Mouse (Mus musculus) heart, embryonic 11.5 days (tissue): ENCODE measurements around the gene Tomm40. TPM values are rescaled to one million over a fixed set of nuclear protein-coding genes. Genes with fewer than 3 reads are reported as not detected.

ENCODE experiments used
- ATAC-seq: fragments of 200-750 bp; cut with Nextera tagmentation; replicated peaks from 2 replicates; pipeline ENCODE4 v1.8.0; 2017; ENCODE audit warnings: moderate library complexity; ENCODE audit not compliant: insufficient number of reproducible peaks, low FRiP score, low TSS enrichment
- H3K27ac ChIP-seq: fragments of 300-500 bp; sonication (generic); 2 replicates; pipeline ENCODE4 v1.5.1; 2014; ENCODE audit warnings: mild to moderate bottlenecking, low read depth, low read length
- H3K27me3 ChIP-seq: fragments of 300-500 bp; sonication (generic); 2 replicates; pipeline ENCODE4 v1.6.1; 2014; ENCODE audit warnings: mild to moderate bottlenecking, low read length, mixed read lengths; ENCODE audit not compliant: control insufficient read depth, insufficient read depth
- H3K36me3 ChIP-seq: fragments of 300-500 bp; sonication (generic); 2 replicates; pipeline ENCODE4 v1.6.1; 2014; ENCODE audit warnings: mild to moderate bottlenecking, low read length, moderate library complexity, mixed read lengths; ENCODE audit not compliant: control insufficient read depth, insufficient read depth
- H3K4me1 ChIP-seq: fragments of 300-500 bp; sonication (generic); 2 replicates; pipeline ENCODE4 v1.6.1; 2014; ENCODE audit warnings: low read length; ENCODE audit not compliant: control insufficient read depth, insufficient read depth
- H3K4me2 ChIP-seq: fragments of 300-500 bp; sonication (generic); 2 replicates; pipeline ENCODE4 v1.6.1; 2014; ENCODE audit warnings: mild to moderate bottlenecking, moderate library complexity
- H3K4me3 ChIP-seq: fragments of 300-500 bp; sonication (generic); 2 replicates; pipeline ENCODE4 v1.5.1; 2014; ENCODE audit warnings: low read depth, low read length
- H3K9ac ChIP-seq: fragments of 300-500 bp; sonication (generic); 2 replicates; pipeline ENCODE4 v1.6.1; 2014; ENCODE audit warnings: mild to moderate bottlenecking, low read depth, low read length, moderate library complexity
- H3K9me3 ChIP-seq: fragments of 300-500 bp; sonication (generic); replicated peaks from 2 replicates; pipeline ENCODE4 v1.6.1; 2016; ENCODE audit warnings: low read length; ENCODE audit not compliant: control insufficient read depth
- WGBS: fragments of 180-500 bp; shearing (Covaris S2); extraction: QIAGEN DNeasy Blood & Tissue Kit; methylation state at CpG from one replicate; pipeline ENCODE4 v1.1.7; 2014; ENCODE audit not compliant: insufficient replicate concordance; 5-methylcytosine and 5-hydroxymethylcytosine counted together
- polyA plus RNA-seq: library from polyadenylated mRNA; unstranded; fragments of >200 nt; fragmentation: Nextera tagmentation; extraction: Ambion mirVana; gene quantifications from 2 replicates; pipeline ENCODE4 v1.2.1, GENCODE M21; 2014

Gene Tomm40
- polyA plus RNA-seq, 1 experiment from 2014 or later = 154 TPM

DNA sequence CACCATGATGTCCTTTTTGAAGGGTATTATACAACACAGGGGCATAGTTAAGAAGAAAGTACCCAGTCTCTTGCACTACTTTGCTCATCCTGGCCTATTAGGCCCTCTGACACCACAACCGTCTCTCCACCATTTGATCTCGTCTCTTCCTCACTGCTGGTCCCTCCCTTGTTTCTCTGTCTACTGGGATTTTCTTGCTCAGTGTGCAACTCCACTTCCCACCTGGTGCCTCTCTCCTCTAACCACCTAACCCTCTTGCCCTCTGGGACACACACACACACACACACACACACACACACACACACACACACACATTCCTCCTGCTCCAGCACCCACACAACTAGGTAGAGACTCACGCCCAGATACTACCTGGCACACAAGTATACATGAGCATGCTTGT, 36.3 kb downstream of the Tomm40 start:
- Histone ChIP-seq H3K9ac (no peak overlapping the region), H3K4me1 (0 out of 2 replicates have a peak, but pooled peaks cover 3% of the 10 kb centered on the region), H3K27me3 (no peaks in the 10 kb centered on the region), H3K9me3 (no peaks in the 10 kb centered on the region), H3K27ac (no peak overlapping the region), H3K36me3 (no peaks in the 10 kb centered on the region), H3K4me2 (no peak overlapping the region), H3K4me3 (no peak overlapping the region)
- no peak for ATAC-seq
- 79% methylated on average over 3 of the region's 3 CpGs for WGBS

DNA sequence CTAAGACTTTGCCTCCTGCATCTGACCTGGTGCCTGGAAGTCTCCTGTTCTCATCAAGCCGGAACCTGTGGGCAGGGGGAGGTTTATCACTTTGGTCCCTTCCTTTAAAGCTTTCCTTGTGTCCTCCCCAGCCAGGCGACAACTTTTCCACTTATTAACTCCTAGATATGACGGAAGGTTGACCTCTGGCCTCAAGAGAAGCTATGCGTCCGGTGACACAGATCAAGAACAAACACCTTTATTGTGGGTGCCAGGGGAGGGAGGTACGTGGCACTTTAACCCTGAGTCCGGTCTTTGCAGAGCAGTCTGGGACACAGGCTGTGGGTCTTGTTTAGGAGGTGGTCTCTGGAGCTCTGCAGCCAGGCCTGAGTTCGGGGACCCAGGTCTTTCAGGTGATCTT, 37.4 kb downstream of the Tomm40 start, which contains the start of gene Apoc2:
Gene Apoc2, minus strand, starts transcription at position 70 of the 400 bp plus-strand sequence.
- no peak within 1 kb of the TSS for H3K9ac ChIP-seq
- no peaks in the 10 kb centered on the region for H3K36me3 ChIP-seq
- H3K27me3 ChIP-seq = no peaks in the 10 kb centered on the region
- H3K27ac ChIP-seq = no peak within 1 kb of the TSS
- no peaks in the 10 kb centered on the region for H3K9me3 ChIP-seq
- no peak for ATAC-seq
- 61% methylated on average over 8 of the region's 8 CpGs for WGBS
- no peak within 1 kb of the TSS for H3K4me2 ChIP-seq
- H3K4me1 ChIP-seq = 0 out of 2 replicates have a peak, but pooled peaks cover 3% of the 10 kb centered on the region
- no peak within 1 kb of the TSS for H3K4me3 ChIP-seq

GRCm38 (mm10) chr7:19676662-19677061, 38.6 kb downstream of the Tomm40 start:
- Histone ChIP-seq H3K9ac (no peak overlapping the region), H3K27me3 (no peaks in the 10 kb centered on the region), H3K4me1 (0 out of 2 replicates have a peak, but pooled peaks cover 3% of the 10 kb centered on the region), H3K36me3 (no peaks in the 10 kb centered on the region), H3K27ac (no peak overlapping the region), H3K4me3 (no peak overlapping the region), H3K9me3 (no peaks in the 10 kb centered on the region), H3K4me2 (no peak overlapping the region)
- WGBS = 65% methylated on average over 1 of the region's 1 CpGs
- ATAC-seq = no peak

GRCm38 (mm10) chr7:19675824-19676223, 39.4 kb downstream of the Tomm40 start:
- H3K27me3 ChIP-seq = no peaks in the 10 kb centered on the region
- ATAC-seq = no peak
- H3K9me3 ChIP-seq = no peaks in the 10 kb centered on the region
- no peak overlapping the region for H3K9ac ChIP-seq
- no peaks in the 10 kb centered on the region for H3K36me3 ChIP-seq
- no peak overlapping the region for H3K4me3 ChIP-seq
- no peak overlapping the region for H3K4me2 ChIP-seq
- 77% methylated on average over 10 of the region's 10 CpGs for WGBS
- H3K4me1 ChIP-seq = no peaks in the 10 kb centered on the region
- no peak overlapping the region for H3K27ac ChIP-seq

- no peak overlapping the region for H3K9ac ChIP-seq
- no peak overlapping the region for H3K4me3 ChIP-seq
- no peak for ATAC-seq
- H3K36me3 ChIP-seq = no peaks in the 10 kb centered on the region
- no peaks in the 10 kb centered on the region for H3K27me3 ChIP-seq
- H3K4me1 ChIP-seq = peaks cover 5% of the 10 kb centered on the region
- no peak overlapping the region for H3K27ac ChIP-seq
- WGBS = 56% methylated on average over 14 of the region's 14 CpGs
- H3K9me3 ChIP-seq = no peaks in the 10 kb centered on the region
- no peak overlapping the region for H3K4me2 ChIP-seq
Observed at GRCm38 (mm10) chr7:19673083-19673699, 42.0 kb downstream of the Tomm40 start.

GRCm38 (mm10) chr7:19671511-19671910, 43.7 kb downstream of the Tomm40 start:
- Histone ChIP-seq H3K27ac (no peak overlapping the region), H3K4me1 (peaks cover 5% of the 10 kb centered on the region), H3K27me3 (no peaks in the 10 kb centered on the region), H3K36me3 (no peaks in the 10 kb centered on the region), H3K9me3 (no peaks in the 10 kb centered on the region), H3K4me2 (no peak overlapping the region), H3K9ac (no peak overlapping the region), H3K4me3 (no peak overlapping the region)
- WGBS = 63% methylated on average over 10 of the region's 10 CpGs
- ATAC-seq = no peak

- peak overlapping the region; percentile 33 for H3K4me2 ChIP-seq
- WGBS = 6% methylated on average over 10 of the region's 10 CpGs
- peak overlapping the region; percentile 38; the same call in 1 of the 2 replicates for H3K27ac ChIP-seq
- peak overlapping the region; percentile 47; the same call in 1 of the 2 replicates for H3K9ac ChIP-seq
- H3K9me3 ChIP-seq = no peaks in the 10 kb centered on the region
- no peak overlapping the region for H3K4me3 ChIP-seq
- H3K36me3 ChIP-seq = no peaks in the 10 kb centered on the region
- peaks cover 5% of the 10 kb centered on the region for H3K4me1 ChIP-seq
- peak; percentile 61 for ATAC-seq
- H3K27me3 ChIP-seq = no peaks in the 10 kb centered on the region
Observed at GRCm38 (mm10) chr7:19668947-19669721, 46.1 kb downstream of the Tomm40 start.

GRCm38 (mm10) chr7:19667434-19667833, 47.8 kb downstream of the Tomm40 start:
- Histone ChIP-seq H3K36me3 (no peaks in the 10 kb centered on the region), H3K27ac (no peak overlapping the region), H3K4me1 (peaks cover 18% of the 10 kb centered on the region), H3K9me3 (no peaks in the 10 kb centered on the region), H3K27me3 (no peaks in the 10 kb centered on the region), H3K4me3 (no peak overlapping the region), H3K9ac (no peak overlapping the region), H3K4me2 (no peak overlapping the region)
- no peak for ATAC-seq
- WGBS = 66% methylated on average over 2 of the region's 2 CpGs
